Mouse (Mus musculus) A20 (cell line): Measurements from ENCODE around the gene Sh3bp4.

ENCODE experiments used
- DNase-seq: peaks from one replicate; pipeline ENCODE4 v3.0.0-alpha.2; 2011; ENCODE audit warnings: low read depth, low spot score

Sh3bp4 gene

DNA sequence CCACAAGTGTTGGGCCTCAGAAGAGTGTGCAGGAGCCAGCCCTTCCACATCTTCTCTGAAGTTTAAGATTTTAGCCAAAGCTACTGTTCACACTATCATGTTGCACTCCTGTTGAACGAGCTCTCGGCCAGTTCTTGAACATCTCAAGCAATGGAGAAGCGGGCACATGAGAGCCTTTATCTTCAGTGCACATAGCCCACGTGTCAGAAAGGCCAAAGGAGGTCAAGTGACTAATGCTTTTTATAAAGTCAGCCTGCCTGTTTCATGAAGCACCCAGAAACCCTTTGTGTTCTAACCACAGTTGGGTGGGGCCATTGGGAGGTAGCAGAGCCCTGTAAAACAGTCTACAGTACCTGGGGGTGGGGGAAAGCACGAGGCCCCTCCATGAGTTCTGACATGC lies 52.2 kb downstream of the Sh3bp4 start:
- no peak for DNase-seq

DNA sequence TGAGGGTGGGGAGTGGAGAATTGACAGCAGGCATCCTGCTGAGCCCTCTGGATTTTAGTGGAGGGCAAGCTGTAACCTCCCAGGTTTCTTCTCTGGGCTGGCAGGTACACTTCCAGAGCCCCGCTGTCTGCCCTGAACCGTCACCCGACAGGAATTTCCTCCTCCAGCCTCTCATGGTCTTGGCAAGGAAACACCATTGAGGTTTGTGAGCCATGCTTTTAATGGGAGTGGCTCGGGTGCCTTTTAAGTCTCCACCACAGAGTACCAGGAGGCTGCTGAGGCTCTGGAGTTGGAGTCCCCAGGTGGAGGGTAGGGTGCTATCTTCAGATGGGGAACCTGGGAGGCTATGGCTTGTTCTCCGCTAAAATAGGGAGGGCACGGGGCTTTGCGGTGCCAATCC lies 53.9 kb downstream of the Sh3bp4 start:
- no peak for DNase-seq

DNA sequence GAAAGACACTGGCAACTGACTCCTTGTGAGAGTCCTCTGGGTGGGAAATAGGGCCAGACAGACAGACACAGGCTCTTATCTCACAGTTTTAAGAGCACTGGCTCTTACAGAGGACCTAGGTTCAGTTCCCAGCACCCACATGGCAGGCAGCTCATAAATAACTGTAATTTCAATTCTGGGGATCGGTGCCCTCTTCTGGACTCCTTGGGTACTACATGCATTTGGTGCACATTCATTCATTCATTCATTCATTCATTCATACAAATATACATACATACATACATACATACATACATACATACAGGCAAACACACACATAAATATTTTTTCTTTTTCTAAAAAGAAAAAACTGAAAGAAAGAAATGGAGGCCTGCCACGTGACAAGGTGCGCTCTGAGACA lies 56.9 kb downstream of the Sh3bp4 start:
- no peak for DNase-seq

DNA sequence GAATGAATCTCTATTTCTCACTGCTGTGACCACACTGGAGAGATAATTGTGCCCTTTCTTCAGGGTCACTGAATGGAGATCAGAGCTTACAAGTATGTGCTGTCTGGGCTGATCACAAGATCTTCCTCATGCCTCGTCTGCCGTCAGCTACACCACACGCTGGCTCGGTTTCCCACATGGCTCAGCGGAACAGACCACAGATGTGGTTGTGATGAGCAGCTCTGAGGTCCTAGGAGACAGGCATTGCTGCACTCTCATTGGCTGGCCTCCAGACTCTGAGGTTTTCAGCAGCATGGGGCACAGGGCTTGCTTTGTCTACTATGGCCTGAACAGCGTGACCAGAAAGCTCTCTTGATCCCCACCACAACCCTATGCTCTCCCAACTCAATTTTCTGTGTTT lies 60.2 kb downstream of the Sh3bp4 start:
- DNase-seq = no peak

DNA sequence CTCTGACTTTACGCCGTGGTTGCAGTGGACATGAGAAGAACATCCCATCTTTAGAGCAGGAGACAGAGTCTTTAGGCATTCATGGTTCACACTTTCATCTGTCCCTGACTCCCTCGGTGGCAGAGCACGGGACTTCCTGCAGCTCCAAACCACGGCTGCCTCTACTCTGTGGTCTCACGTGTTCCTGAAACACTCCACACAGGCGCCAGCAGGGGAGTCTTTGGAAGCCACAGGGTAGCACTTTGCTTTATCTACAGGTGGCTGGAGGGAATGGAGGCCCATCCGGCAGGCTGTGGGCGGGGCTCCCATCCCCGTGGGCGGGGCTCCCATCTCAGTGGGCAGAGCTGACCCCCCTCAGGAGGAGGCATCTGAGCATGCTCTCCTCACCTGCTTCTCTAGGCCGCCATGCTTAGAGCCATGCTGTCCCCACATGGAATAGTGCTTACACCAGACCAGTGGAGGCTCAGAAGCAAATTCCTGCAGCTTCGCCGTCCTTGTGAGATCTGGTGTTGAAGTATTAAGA lies 60.9 kb downstream of the Sh3bp4 start:
- no peak for DNase-seq

DNA sequence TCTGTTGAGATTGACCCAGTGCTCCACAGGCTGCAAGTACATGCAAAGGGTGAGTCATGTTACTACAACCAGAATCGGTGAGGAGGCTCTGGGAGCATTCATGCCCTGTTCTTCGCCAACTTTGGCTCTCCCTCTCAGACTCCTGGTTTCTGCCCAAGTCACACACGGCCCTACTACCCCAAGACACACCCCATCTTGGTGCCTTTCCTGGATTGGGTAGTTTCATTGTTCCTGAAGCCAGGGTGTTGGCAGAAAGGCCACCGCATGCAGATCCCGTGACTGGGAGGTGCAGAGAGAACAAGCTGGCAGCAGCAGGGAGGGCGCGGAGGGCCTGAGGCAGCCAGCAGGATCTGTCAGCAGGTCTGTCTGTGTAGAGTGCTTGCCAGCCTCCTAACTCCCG lies 61.5 kb downstream of the Sh3bp4 start:
- no peak for DNase-seq

DNA sequence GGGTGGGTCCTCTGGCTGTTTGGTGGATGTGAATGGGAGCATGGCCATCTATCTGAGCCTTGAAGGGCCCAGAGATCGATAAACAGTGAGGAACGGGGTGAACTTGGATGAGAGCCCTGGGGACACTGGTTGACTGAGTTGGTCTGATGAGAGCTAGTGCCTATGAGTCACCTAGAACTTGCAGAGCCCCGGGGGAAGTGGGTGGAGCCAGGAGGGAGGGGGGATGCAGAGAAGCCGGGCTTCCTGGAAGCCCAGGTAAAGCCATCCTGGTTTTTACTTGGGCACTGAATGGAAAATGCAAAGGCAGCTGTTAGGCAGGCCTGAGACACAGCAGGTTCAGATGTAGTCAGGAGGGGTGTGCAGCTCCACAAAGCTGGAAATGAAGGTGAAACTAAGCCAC lies 63.1 kb downstream of the Sh3bp4 start:
- no peak for DNase-seq

DNA sequence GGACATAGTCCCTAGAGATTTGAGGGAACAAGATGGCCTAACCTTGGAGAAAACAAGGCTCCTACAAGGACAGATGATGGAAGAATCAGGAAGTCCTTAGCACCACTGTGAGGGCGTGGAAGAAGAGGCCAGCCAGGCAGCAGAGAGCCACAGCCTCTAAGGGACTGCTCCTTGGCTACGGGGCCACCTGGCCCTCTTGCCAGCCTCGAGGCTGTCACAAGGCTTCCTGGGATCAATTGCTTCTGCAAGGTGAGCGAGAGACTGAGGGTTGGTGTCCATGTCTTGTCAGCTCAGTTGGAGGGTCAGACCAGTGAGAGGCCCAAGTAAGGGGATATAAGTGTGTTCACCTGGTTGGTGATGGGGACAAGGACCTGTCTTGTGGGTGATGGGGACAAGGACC lies 63.5 kb downstream of the Sh3bp4 start:
- no peak for DNase-seq

DNA sequence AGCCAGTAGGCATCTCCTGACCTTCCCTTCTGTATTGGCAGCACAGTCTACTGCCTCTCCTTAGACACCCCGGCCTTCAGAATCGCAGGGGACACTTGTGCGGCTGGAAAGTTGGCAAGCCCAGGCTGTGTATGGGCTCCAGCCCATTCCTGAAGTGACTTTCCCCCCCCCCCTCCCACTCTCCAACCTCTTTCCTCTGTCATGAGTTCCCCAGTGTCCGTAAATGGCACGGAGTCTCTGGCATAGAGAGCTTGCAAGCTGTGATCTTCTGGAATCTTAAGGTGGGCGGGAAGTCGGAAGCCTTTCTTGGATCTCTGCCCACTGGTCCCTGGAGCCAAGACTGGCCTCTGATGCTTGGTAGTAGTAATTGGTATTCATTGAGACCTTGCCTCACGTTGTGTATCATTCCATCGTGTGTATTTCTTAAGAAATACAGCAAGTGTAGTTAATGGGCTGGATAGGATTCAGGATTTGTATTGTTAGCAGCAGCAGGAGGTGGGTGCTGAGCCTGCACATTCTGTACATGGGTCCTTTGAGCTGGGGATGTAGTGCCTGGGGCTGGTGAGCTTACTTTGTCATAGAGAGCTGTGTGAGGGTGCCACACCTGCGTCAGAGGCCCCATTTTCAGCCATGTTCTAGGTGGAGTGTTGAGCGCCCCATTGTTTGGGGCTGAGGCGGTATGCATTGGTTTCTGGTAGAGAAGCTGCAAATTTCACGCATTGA lies 66.0 kb downstream of the Sh3bp4 start:
- DNase-seq = no peak

DNA sequence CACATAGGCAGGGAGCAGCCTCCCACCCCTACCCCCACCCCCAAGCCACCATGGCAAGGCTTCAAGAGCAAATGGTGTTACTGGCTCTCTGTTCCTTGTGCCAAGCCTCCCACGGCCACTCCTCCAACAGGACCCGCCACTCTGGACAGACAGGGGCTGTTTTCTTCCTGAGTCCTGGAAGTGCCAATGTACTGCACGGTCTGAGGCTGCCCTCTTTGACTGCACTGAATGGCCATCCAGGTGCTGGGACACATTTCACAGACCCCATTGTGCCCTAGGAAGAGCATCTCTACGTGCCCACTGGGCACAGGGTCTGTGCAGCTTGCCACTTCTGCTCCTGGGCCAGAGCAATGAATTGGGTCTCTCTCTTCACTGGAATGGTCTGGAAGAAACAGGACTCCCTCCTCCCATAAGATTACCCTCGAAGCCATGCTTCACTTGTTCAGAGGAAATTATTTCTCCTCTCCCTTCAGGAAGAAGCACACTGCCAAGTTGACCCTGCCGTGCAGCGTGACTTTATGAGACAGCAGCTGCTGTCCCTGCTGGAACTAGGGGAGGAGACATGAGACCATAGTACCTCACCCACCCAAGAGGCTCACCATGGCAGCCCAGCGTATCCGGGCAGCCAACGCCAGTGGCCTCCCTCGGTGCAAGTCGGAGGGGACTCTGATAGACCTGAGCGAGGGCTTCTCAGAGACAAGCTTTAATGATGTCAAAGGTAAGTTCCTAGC lies 67.0 kb downstream of the Sh3bp4 start:
- no peak for DNase-seq

DNA sequence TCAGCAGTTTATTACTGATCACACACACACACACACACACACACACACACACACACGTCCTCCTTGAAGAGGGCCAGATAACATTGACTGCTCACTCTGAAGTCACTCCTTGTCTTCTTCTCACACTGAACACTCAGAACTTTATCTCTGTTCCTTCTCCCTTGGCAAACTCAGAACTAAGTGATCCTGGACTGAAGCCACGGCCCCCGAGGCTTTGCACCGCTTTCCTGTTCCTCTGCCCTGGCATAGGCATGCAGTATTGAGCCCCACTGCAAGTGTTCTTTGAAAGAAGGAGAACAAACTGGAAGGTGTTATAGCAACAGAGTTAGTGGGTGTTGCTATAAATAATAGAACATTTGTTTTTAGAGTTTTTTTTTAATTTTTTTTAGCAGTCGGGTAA lies 68.1 kb downstream of the Sh3bp4 start:
- DNase-seq = no peak

DNA sequence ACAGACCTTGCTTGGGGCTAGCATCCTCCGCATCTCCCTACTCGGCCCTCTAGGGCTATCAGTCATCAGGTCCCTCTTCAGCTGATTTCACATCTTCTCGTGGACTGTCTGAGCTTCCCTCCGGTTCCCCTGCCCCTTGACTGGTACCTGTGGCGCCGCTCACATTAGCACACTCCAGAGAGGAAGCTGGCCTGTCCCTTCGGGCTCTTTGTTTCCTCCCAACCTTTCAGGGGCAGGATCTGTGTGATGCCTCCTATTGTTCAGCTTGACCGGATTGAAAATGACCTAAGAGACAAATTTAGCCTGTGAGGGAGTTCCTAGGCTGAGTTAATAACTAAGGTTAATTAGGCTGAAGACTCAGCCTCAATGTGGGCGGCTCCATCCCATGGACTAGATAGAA lies 69.9 kb downstream of the Sh3bp4 start:
- DNase-seq = no peak

DNA sequence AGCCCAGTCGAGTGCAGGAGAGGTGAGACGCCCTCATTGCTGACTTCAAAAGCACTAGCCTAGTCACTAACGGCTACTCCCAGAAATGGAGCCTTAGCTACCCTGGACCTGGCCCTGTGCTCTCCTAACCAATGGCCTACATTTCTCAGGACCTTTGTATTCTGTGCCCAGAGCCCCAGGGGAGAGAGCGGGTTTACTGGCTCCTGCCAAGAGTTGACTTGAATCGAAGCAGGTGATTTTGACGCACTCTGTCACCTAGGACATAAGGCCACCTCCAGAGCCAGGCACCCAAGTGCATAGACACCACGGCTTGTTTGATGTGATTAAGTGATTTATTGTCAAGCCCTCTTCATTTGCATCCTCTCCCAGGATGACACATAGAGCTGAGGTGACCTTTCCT lies 80.9 kb downstream of the Sh3bp4 start:
- DNase-seq = no peak

DNA sequence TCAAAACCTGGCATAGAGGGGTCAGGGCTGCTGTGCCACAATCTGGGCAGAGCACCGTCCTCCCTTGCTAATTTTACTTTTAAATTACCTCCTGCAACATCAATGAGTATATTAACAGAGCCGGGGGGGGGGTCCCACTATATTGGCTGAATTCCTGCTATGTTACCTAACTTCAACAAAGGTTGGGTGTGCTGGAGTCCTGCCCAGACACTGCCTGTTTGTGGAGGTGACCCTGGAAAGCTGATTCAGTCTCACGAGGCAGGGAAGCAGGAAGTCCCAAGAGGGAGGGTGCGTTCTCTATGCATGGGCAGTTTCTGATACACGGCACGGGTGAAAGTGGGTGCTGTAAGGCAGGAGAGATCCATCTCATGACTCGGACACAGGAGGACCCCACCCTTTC lies 82.4 kb downstream of the Sh3bp4 start:
- no peak for DNase-seq

DNA sequence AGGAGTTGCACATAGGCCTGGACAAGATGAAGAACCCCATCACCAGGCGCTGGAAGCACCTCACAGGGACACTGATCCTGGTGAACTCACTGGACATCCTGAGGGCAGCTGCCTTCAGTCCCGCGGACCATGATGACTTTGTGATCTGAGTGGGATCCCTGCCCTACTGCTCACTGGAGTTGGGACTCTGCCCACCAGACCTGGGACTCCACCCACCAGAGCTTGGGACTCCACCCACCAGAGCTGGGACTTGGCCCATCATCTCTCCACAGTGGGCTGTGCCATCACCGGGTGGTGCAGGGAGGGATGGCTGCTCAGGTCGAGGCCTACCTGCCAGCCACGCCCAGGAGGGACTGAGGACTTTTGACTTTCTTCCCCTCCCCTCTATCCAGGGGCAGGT lies 83.0 kb downstream of the Sh3bp4 start:
- DNase-seq = no peak

DNA sequence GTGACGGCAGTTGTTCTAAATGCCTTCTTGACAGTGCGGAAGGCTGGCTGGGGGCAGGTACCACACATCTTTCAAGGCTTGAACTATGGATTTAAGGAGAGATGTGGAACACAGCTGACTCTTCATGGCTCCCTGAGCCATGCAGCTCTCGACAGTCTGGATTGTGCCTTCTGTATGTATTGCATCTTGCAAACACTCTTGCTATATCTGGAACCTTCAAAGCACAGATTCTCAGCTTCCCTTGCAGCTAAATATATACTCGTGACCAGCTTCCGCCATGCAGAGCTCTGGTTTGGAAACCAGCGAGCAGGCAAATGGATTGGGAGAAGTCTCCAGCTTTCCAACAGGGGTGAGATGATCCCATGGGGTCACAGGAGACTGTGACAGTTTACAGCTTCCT lies 93.3 kb downstream of the Sh3bp4 start:
- DNase-seq = no peak

DNA sequence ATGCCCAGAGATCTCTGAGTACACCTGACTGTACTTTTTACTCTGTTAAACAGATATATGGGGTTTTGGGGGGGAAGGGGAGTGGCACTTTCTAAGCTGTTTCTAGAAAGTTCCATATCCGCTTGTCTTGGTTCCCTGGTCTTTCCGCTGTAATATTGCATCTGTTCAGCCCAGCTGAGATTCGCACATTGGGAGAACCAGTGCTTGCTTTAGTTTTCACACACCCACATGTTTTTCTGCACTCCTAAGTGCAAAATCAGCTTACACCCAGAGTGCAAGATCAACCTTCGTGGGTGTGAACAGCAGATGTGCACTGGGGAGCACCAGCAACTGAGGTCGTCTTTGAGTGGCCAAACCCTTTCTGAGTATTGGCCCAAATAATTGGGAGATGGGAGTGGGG lies 94.1 kb downstream of the Sh3bp4 start:
- no peak for DNase-seq

DNA sequence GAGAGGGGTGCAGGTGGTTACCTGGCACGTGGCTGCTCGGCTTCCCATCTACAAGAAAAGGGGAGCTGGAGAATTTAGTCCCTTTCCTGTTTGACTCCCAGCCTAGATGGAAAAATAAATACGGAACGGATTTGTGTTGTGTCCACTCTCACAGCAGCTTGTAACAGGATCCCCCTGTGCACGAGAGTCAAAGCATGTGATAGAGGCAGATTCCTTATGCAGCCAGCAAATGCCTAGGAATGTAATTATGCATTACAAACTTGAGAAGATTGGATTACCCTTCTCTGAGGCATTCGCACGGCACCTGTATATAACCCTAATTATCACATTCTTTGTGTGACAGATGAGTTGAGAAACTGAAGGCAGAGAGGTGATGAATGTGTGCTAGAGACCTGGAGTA lies 94.5 kb downstream of the Sh3bp4 start:
- no peak for DNase-seq

DNA sequence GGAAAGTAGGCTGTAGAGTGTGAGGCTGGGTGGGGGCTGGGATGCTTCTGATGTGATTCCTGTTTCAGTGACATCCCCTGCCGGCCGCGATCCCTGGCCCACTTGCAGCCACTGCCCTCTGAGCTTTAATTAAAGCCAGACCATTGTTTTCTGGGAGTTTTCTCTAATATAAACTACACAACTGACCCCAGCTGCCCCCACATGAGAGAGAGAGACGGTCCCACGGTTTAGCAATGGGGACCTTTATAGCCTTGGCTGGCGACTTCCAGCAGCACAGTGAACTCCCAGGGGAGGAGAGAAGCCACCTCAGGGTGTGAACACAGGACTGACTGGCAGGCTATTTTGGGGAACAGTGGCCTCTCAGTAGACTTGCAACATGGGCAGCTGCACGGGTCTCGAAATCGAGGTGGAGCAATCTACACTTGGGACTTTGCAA lies 96.6 kb downstream of the Sh3bp4 start:
- DNase-seq = no peak

DNA sequence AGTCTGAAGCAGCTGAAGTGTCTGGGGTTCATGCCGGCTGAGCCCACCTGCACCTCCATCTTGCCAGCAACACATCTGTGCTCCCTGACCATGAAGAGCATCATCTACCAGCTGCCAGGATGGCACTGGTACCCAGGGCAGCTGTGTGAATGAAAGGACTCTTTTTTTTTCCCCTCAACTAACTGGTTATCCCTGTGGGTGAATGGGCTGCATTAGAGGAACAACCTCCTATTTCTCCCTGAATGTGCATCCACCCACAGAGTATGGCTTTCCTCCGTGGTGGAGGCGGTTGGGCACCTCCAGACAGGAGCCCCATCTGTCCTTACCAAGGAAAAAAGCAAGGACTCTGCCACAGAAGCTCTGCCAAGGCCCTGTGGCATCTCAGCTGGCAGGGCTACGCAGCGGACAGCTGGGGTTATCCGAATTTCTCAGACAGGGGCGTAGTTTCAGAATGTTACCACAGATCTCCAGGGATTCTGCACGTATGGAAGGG lies 101.1 kb downstream of the Sh3bp4 start:
- no peak for DNase-seq

DNA sequence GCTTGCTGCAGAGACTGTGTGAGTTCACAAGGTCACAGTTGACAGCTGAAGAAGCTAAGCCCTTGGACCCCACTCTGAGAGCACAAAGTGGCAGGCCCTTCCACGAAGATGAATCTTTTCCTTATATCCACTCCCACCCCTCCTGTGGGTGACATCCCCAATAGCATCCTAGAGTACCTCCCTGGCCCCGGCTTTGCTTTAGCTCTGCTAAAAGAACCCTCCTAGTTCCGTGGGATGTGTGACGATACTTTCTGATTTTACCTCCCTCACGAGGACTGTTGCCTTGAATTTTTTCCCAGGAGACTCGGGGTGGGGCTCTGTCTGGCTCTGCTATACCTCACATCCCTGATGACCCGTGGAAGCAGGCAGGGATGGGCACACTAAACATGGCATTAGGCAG lies 104.4 kb downstream of the Sh3bp4 start:
- no peak for DNase-seq

DNA sequence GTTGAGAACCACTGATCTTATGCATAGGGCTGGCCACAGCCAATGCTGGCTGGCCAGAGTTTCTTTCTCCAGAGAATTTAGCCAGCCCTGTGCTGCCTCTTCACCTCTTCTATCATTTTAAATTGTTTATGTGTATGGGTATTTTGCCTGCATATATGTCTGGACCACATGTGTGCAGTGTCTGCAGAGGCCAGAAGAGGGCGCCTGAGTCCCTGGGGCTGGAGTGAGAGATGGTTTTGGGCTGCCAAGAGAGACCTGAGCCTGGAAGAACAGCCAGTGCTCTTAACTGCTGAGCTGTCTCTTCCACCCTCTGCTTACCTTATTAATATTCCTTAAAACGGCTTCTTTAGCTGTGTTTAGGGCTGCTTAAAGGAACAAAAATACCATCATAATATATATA lies 105.1 kb downstream of the Sh3bp4 start:
- DNase-seq = no peak

DNA sequence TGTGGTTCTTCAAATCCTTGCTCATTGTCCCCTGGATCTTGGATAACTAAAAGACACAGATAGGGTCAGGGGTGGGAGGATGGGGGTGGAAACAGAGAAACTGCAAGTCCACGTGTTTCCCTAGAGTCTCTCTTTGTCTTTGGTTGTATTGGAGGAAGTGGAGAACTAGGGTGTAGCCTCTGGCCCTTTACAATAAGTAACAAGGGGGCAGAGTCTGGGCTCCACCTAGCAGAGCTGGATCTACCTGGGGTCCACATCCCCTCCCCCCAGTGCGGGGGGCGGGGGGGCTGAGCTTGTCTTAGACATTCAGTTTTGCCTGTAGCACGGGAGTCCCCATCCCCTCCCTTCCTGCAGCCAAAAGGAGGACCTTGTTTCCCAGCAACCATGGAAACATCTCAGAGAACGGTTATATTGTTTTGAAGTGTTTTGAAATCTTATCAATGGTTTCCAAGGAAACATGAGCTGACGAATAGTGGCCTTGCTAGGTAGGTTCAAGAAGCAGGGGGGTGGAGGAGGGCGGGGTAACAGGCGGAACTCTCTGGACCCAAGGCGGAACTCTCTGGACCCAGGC lies 113.1 kb downstream of the Sh3bp4 start:
- DNase-seq = no peak
